Comparison of ENCODE assay signal across 17 mouse cellular contexts in the genomic region with DNA sequence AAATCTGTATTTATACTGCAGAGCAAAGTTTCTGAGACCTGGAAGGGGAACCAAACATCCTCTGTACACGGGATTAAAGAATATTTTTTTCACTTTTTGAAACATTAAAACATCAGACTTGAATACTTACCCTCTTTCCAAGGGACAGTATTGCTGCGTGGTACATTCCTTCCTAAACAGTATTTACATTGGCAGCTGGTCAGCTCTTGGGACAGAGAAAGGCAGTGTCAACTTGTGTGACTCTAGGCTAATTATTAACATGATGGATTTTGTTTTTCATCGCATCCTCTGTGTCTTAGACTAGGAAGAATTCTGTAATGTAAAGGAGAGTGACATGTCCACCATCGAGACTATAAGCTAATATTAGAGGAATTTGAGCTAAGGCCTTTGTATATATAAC. TPM values are rescaled to one million over a fixed set of nuclear protein-coding genes. Genes with fewer than 3 reads are reported as not detected.
DNase-seq lines count a peak whose midpoint lies in the region; ATAC-seq lines count a peak whose summit lies in the region.
"Had no signal": no experiment of that assay in that cellular context is flagged by ENCODE, and none has a peak within 500 bp of the region (broad histone marks: within the 10 kb centered on the region; RNA-seq: fewer than 3 reads in every experiment).

No protein-coding gene starts in this region.

- peak overlapping the region; percentile 87; the same call in 1 of the 2 replicates for H3K27ac ChIP-seq in kidney, embryonic 15.5 days
- H3K27ac ChIP-seq in kidney, embryonic 14.5 days (ENCODE audit: low read depth, low read length), result no peak overlapping the region
- no peak overlapping the region; the same call in 1 of the 2 replicates for H3K27ac ChIP-seq in kidney, embryonic 16.5 days (ENCODE audit: low read length)
- no peak overlapping the region for H3K27ac ChIP-seq in liver, embryonic 11.5 days (ENCODE audit: low read depth, low read length)
- no peak overlapping the region for H3K27ac ChIP-seq in hindbrain, embryonic 13.5 days
- H3K27ac ChIP-seq: embryonic facial prominence, embryonic 12.5 days; hindbrain, postnatal 0 days; midbrain, embryonic 12.5 days had no signal

- 41% methylated on average over 4 of the region's 4 CpGs for WGBS in kidney, embryonic 15.5 days
- WGBS in kidney, embryonic 14.5 days, result 52% methylated on average over 4 of the region's 4 CpGs
- WGBS in kidney, embryonic 16.5 days, result 31% methylated on average over 4 of the region's 4 CpGs
- 58% methylated on average over 4 of the region's 4 CpGs for WGBS in liver, embryonic 11.5 days
- WGBS in hindbrain, embryonic 13.5 days, result 61% methylated on average over 4 of the region's 4 CpGs

- H3K4me1 ChIP-seq in kidney, embryonic 15.5 days, result peaks cover 39% of the 10 kb centered on the region
- H3K4me1 ChIP-seq in kidney, embryonic 14.5 days (ENCODE audit: control insufficient read depth, insufficient read depth, low read length), result peaks cover 9% of the 10 kb centered on the region; the same call in 1 of the 2 replicates
- H3K4me1 ChIP-seq in kidney, embryonic 16.5 days (ENCODE audit: insufficient read depth, low read length), result peaks cover 40% of the 10 kb centered on the region
- no peaks in the 10 kb centered on the region; the same call in 1 of the 2 replicates for H3K4me1 ChIP-seq in liver, embryonic 11.5 days (replicated peaks; ENCODE audit: control insufficient read depth, insufficient read depth, low read length)
- no peaks in the 10 kb centered on the region; the same call in 1 of the 2 replicates for H3K4me1 ChIP-seq in hindbrain, embryonic 13.5 days (replicated peaks)
- H3K4me1 ChIP-seq: midbrain, embryonic 12.5 days had no signal

- no peaks in the 10 kb centered on the region for H3K36me3 ChIP-seq in kidney, embryonic 15.5 days
- no peaks in the 10 kb centered on the region for H3K36me3 ChIP-seq in kidney, embryonic 14.5 days (ENCODE audit: control insufficient read depth, insufficient read depth, low read length)
- no peaks in the 10 kb centered on the region for H3K36me3 ChIP-seq in kidney, embryonic 16.5 days (ENCODE audit: insufficient read depth, low read length)
- H3K36me3 ChIP-seq in liver, embryonic 11.5 days (ENCODE audit: control insufficient read depth, insufficient read depth, low read length), result no peaks in the 10 kb centered on the region
- H3K36me3 ChIP-seq in hindbrain, embryonic 13.5 days, result no peaks in the 10 kb centered on the region
- H3K36me3 ChIP-seq: embryonic facial prominence, embryonic 12.5 days; midbrain, embryonic 12.5 days had no signal

- no peak overlapping the region for H3K4me2 ChIP-seq in kidney, embryonic 15.5 days
- no peak overlapping the region for H3K4me2 ChIP-seq in kidney, embryonic 14.5 days (replicated peaks; ENCODE audit: low read depth, low read length)
- no peak overlapping the region for H3K4me2 ChIP-seq in kidney, embryonic 16.5 days (replicated peaks; ENCODE audit: low read depth, low read length)
- no peak overlapping the region for H3K4me2 ChIP-seq in liver, embryonic 11.5 days
- no peak overlapping the region for H3K4me2 ChIP-seq in hindbrain, embryonic 13.5 days
- H3K4me2 ChIP-seq: embryonic facial prominence, embryonic 12.5 days; heart, embryonic 11.5 days; midbrain, embryonic 12.5 days had no signal

- DNase-seq in liver, embryonic 11.5 days (ENCODE audit: low spot score), result no peak
- peak; percentile 43 for DNase-seq in lung, postnatal 10 days
- DNase-seq: adrenal gland, postnatal 36 days; cerebellum, adult 8-10 months; heart, postnatal 4 days; layer of hippocampus, postnatal 36 days; left cerebral cortex, postnatal 4 days had no signal

- no peaks in the 10 kb centered on the region for H3K9me3 ChIP-seq in kidney, embryonic 15.5 days (replicated peaks)
- no peaks in the 10 kb centered on the region for H3K9me3 ChIP-seq in kidney, embryonic 14.5 days (ENCODE audit: control insufficient read depth, low read length)
- no peaks in the 10 kb centered on the region for H3K9me3 ChIP-seq in kidney, embryonic 16.5 days (ENCODE audit: low read length)
- H3K9me3 ChIP-seq in liver, embryonic 11.5 days (ENCODE audit: control insufficient read depth, low read length), result no peaks in the 10 kb centered on the region
- H3K9me3 ChIP-seq in hindbrain, embryonic 13.5 days, result no peaks in the 10 kb centered on the region; the same call in 1 of the 2 replicates
- H3K9me3 ChIP-seq: embryonic facial prominence, embryonic 12.5 days had no signal

- H3K27me3 ChIP-seq in kidney, embryonic 15.5 days, result no peaks in the 10 kb centered on the region
- no peaks in the 10 kb centered on the region for H3K27me3 ChIP-seq in kidney, embryonic 14.5 days (ENCODE audit: control insufficient read depth, insufficient read depth, low read length)
- no peaks in the 10 kb centered on the region for H3K27me3 ChIP-seq in kidney, embryonic 16.5 days (ENCODE audit: insufficient read depth, low read length)
- no peaks in the 10 kb centered on the region for H3K27me3 ChIP-seq in liver, embryonic 11.5 days (replicated peaks; ENCODE audit: control insufficient read depth, insufficient read depth, low read length)
- H3K27me3 ChIP-seq in hindbrain, embryonic 13.5 days, result no peaks in the 10 kb centered on the region
- H3K27me3 ChIP-seq: embryonic facial prominence, embryonic 12.5 days; midbrain, embryonic 12.5 days had no signal

- no peak overlapping the region for H3K4me3 ChIP-seq in kidney, embryonic 15.5 days (replicated peaks)
- no peak overlapping the region for H3K4me3 ChIP-seq in kidney, embryonic 14.5 days (ENCODE audit: low read length)
- H3K4me3 ChIP-seq in kidney, embryonic 16.5 days (ENCODE audit: low read length), result no peak overlapping the region
- H3K4me3 ChIP-seq in liver, embryonic 11.5 days (ENCODE audit: low read depth, low read length), result no peak overlapping the region
- no peak overlapping the region for H3K4me3 ChIP-seq in hindbrain, embryonic 13.5 days
- H3K4me3 ChIP-seq: embryonic facial prominence, embryonic 12.5 days; midbrain, embryonic 12.5 days had no signal

- ATAC-seq in kidney, embryonic 15.5 days (replicated peaks; ENCODE audit: low FRiP score), result no peak
- ATAC-seq in kidney, embryonic 14.5 days (ENCODE audit: low FRiP score, low TSS enrichment), result no peak
- ATAC-seq in kidney, embryonic 16.5 days (ENCODE audit: low FRiP score, low TSS enrichment), result peak; percentile 43
- ATAC-seq in liver, embryonic 11.5 days (replicated peaks; ENCODE audit: low FRiP score), result peak; percentile 59; the same call in 1 of the 2 replicates
- ATAC-seq in hindbrain, embryonic 13.5 days (ENCODE audit: low FRiP score), result no peak
- ATAC-seq in CD4-positive, CD25-positive, alpha-beta regulatory T cell, adult 4 months, result no peak
- ATAC-seq: forebrain, embryonic 16.5 days; hindbrain, postnatal 0 days had no signal

- H3K9ac ChIP-seq in kidney, embryonic 15.5 days, result no peak overlapping the region
- H3K9ac ChIP-seq in kidney, embryonic 14.5 days (ENCODE audit: low read depth, low read length), result no peak overlapping the region
- H3K9ac ChIP-seq in kidney, embryonic 16.5 days (replicated peaks; ENCODE audit: low read length), result no peak overlapping the region
- no peak overlapping the region for H3K9ac ChIP-seq in liver, embryonic 11.5 days (ENCODE audit: low read depth, low read length)
- H3K9ac ChIP-seq in hindbrain, embryonic 13.5 days, result no peak overlapping the region
- H3K9ac ChIP-seq: embryonic facial prominence, embryonic 12.5 days; midbrain, embryonic 12.5 days had no signal

RNA-seq across cellular contexts. Expression of a gene that starts 56.8 kb away (rescaled TPM):
- polyA plus RNA-seq in kidney, embryonic 15.5 days (2015; fragmentation: Nextera tagmentation; extraction: Ambion mirVana), result 24.0 and 25.2 TPM in 2 replicates
- polyA plus RNA-seq in kidney, embryonic 14.5 days (2014; fragmentation: Nextera tagmentation; extraction: Ambion mirVana), result 21.4 and 36.5 TPM in 2 replicates
- polyA plus RNA-seq in kidney, embryonic 16.5 days (2015; fragmentation: Nextera tagmentation; extraction: Ambion mirVana), result 22.8 and 23.4 TPM in 2 replicates
- 9.9 TPM in 2 replicates for polyA plus RNA-seq in liver, embryonic 11.5 days (2014; fragmentation: Nextera tagmentation; extraction: Ambion mirVana)
- 22.3 and 24.1 TPM in 2 replicates for polyA plus RNA-seq in hindbrain, embryonic 13.5 days (2015; fragmentation: Nextera tagmentation; extraction: Ambion mirVana)
- polyA plus RNA-seq in CD4-positive, CD25-positive, alpha-beta regulatory T cell, adult 4 months (2017; shearing (Covaris generic)), result 1 to 10 TPM; 3.3 to 6.3 TPM

Comparison
In these comparisons a context has a peak if more than half of its experiments do, and no peak if none do; other contexts are left out.
1. ATAC-seq: peak in kidney, embryonic 16.5 days (single experiment) and liver, embryonic 11.5 days (single experiment); none in kidney, embryonic 15.5 days (single experiment), kidney, embryonic 14.5 days (single experiment), hindbrain, embryonic 13.5 days (single experiment) and CD4-positive, CD25-positive, alpha-beta regulatory T cell, adult 4 months (single experiment).